In genomic region chr12:96226446-96226845, GRCm38 (mm10) we compare ENCODE assay signal across 22 mouse cellular contexts.
"Had no signal": no experiment of that assay in that cellular context is flagged by ENCODE, and none has a peak within 500 bp of the region (broad histone marks: within the 10 kb centered on the region; RNA-seq: fewer than 3 reads in every experiment).

No protein-coding gene starts in this region.

- ATAC-seq: forebrain, embryonic 13.5 days; forebrain, embryonic 14.5 days; forebrain, embryonic 15.5 days; forebrain, embryonic 16.5 days; forebrain, postnatal 0 days had no signal

- DNase-seq: cerebellum, adult 2 months; cerebellum, adult 8-10 months; cerebellum, adult 9-10 months; cerebellum, adult 9-11 months; cerebellum, postnatal 10 days; cerebellum, postnatal 14 days; cerebellum, postnatal 25 days; cerebellum, postnatal 36 days; embryo, embryonic 11 days; forebrain, postnatal 0 days; gastrocnemius, adult 2 months; gastrocnemius, postnatal 10 days; gastrocnemius, postnatal 14 days; gastrocnemius, postnatal 25 days; gastrocnemius, postnatal 36 days; heart, adult 11 months; heart, adult 18-20 months; heart, adult 2 months had no signal
